Mouse (Mus musculus): ENCODE measurements around the gene Gphn. TPM values are rescaled to one million over a fixed set of nuclear protein-coding genes. Genes with fewer than 3 reads are reported as not detected.

Gphn gene
- total and polyA plus RNA-seq, 2 experiments from 2014 or later: 69.7 to 83.2 TPM

DNA sequence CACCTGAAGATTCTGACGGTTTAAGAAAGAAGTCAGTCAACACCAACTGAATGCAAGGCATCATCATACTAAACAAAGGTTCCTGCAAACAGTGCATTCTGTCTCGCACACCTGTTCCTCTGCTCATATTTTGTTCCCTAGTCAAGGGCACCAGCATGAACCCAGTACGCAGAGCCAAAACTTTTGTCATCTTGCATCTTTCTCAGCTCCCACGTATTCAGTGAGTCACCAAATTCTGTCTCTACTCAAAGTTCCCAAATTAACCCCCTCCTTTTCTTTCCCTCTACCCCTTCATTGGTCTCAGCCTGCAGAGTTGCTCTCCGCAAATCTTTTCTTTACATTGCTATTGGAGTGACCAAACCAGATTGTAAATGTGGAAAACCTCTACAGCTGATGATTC is 462.7 kb downstream of the Gphn start:
- Histone ChIP-seq H3K4me2 (ENCODE audit: low read depth, low read length, poor library complexity, severe bottlenecking) (no peak overlapping the region), H3K36me3 (ENCODE audit: insufficient read depth, low read length) (0 out of 2 replicates have a peak, but pooled peaks cover 3% of the 10 kb centered on the region), H3K27me3 (ENCODE audit: insufficient read depth, low read length) (no peaks in the 10 kb centered on the region), H3K4me1 (ENCODE audit: insufficient read depth, low read length) (no peaks in the 10 kb centered on the region), H3K4me3 (ENCODE audit: low read depth, low read length) (no peak overlapping the region), H3K27ac (ENCODE audit: low read depth, low read length) (no peak overlapping the region), H3K9ac (replicated peaks; ENCODE audit: low read length, poor library complexity, severe bottlenecking) (no peak overlapping the region), H3K9me3 (ENCODE audit: low read length) (no peaks in the 10 kb centered on the region)
- DNase-seq (ENCODE audit: low spot score) (no peak), ATAC-seq (ENCODE audit: low FRiP score) (no peak)
- no peak for TF ChIP-seq CTCF (IDR thresholded peaks at IDR 0.05)
- 92% methylated on average over 5 of the region's 5 CpGs for WGBS

- 79% methylated on average over 1 of the region's 1 CpGs for WGBS
- DNase-seq (ENCODE audit: low spot score) (no peak), ATAC-seq (ENCODE audit: low FRiP score) (no peak)
- no peaks in the 10 kb centered on the region for H3K27me3 ChIP-seq (ENCODE audit: insufficient read depth, low read length)
- H3K9ac ChIP-seq (replicated peaks; ENCODE audit: low read length, poor library complexity, severe bottlenecking): no peak within 1 kb of the TSS
- no peaks in the 10 kb centered on the region for H3K9me3 ChIP-seq (ENCODE audit: low read length)
- TF ChIP-seq CTCF (IDR thresholded peaks at IDR 0.05): no peak
- no peak within 1 kb of the TSS for H3K4me2 ChIP-seq (ENCODE audit: low read depth, low read length, poor library complexity, severe bottlenecking)
- no peaks in the 10 kb centered on the region for H3K36me3 ChIP-seq (ENCODE audit: insufficient read depth, low read length)
- H3K4me1 ChIP-seq (ENCODE audit: insufficient read depth, low read length): no peaks in the 10 kb centered on the region
- H3K4me3 ChIP-seq (ENCODE audit: low read depth, low read length): no peak within 1 kb of the TSS
- H3K27ac ChIP-seq (ENCODE audit: low read depth, low read length): no peak within 1 kb of the TSS
Observed at GRCm38 (mm10) chr12:78691325-78691724, 465.1 kb downstream of the Gphn start, which contains the start of gene Fam71d. Gene Fam71d (plus strand): TSS chr12:78691535.

- H3K4me1 ChIP-seq (ENCODE audit: insufficient read depth, low read length): no peaks in the 10 kb centered on the region
- no peak overlapping the region for H3K4me2 ChIP-seq (ENCODE audit: low read depth, low read length, poor library complexity, severe bottlenecking)
- no peaks in the 10 kb centered on the region for H3K36me3 ChIP-seq (ENCODE audit: insufficient read depth, low read length)
- no peak overlapping the region for H3K9ac ChIP-seq (replicated peaks; ENCODE audit: low read length, poor library complexity, severe bottlenecking)
- no peak overlapping the region for H3K27ac ChIP-seq (ENCODE audit: low read depth, low read length)
- TF ChIP-seq CTCF (IDR thresholded peaks at IDR 0.05): no peak
- H3K4me3 ChIP-seq (ENCODE audit: low read depth, low read length): no peak overlapping the region
- no peak for ATAC-seq (ENCODE audit: low FRiP score)
- no peaks in the 10 kb centered on the region for H3K9me3 ChIP-seq (ENCODE audit: low read length)
- no peak for DNase-seq (ENCODE audit: low spot score)
- H3K27me3 ChIP-seq (ENCODE audit: insufficient read depth, low read length): no peaks in the 10 kb centered on the region
- 94% methylated on average over 2 of the region's 2 CpGs for WGBS
Observed at GRCm38 (mm10) chr12:78693281-78693680, 467.1 kb downstream of the Gphn start.

- H3K9me3 ChIP-seq (ENCODE audit: low read length): no peaks in the 10 kb centered on the region
- no peak overlapping the region for H3K9ac ChIP-seq (replicated peaks; ENCODE audit: low read length, poor library complexity, severe bottlenecking)
- no peak overlapping the region for H3K27ac ChIP-seq (ENCODE audit: low read depth, low read length)
- TF ChIP-seq CTCF (IDR thresholded peaks at IDR 0.05): no peak
- ATAC-seq (ENCODE audit: low FRiP score) (no peak), DNase-seq (ENCODE audit: low spot score) (no peak)
- WGBS: 89% methylated on average over 2 of the region's 2 CpGs
- H3K4me3 ChIP-seq (ENCODE audit: low read depth, low read length): no peak overlapping the region
- no peaks in the 10 kb centered on the region for H3K4me1 ChIP-seq (ENCODE audit: insufficient read depth, low read length)
- H3K36me3 ChIP-seq (ENCODE audit: insufficient read depth, low read length): no peaks in the 10 kb centered on the region
- H3K4me2 ChIP-seq (ENCODE audit: low read depth, low read length, poor library complexity, severe bottlenecking): no peak overlapping the region
- H3K27me3 ChIP-seq (ENCODE audit: insufficient read depth, low read length): no peaks in the 10 kb centered on the region
Observed at GRCm38 (mm10) chr12:78717783-78718182, 491.6 kb downstream of the Gphn start.

DNA sequence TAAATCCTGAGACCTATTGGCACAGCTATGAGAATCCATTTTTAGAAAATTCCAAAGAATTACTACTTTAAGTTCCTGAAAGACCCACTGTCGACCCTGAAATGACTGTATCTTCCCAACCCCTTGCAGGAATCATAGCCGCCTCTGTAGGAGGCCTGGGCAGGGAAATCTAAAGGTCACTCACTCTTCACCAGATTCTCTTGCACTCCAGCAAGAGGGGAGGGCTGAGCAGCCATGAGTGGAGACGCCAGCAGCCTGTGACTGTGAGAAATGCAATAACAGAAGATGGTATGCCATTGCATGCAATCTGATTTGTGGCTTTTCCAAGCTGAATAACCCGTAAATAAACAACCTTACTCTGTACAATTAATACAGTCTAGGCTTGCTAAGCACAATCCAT is 501.5 kb downstream of the Gphn start:
- DNase-seq (ENCODE audit: low spot score) (no peak), ATAC-seq (ENCODE audit: low FRiP score) (no peak)
- no peaks in the 10 kb centered on the region for H3K27me3 ChIP-seq (ENCODE audit: insufficient read depth, low read length)
- no peak for TF ChIP-seq CTCF (IDR thresholded peaks at IDR 0.05)
- no peak overlapping the region for H3K4me2 ChIP-seq (ENCODE audit: low read depth, low read length, poor library complexity, severe bottlenecking)
- H3K36me3 ChIP-seq (ENCODE audit: insufficient read depth, low read length): no peaks in the 10 kb centered on the region
- H3K4me3 ChIP-seq (ENCODE audit: low read depth, low read length): no peak overlapping the region
- no peaks in the 10 kb centered on the region for H3K4me1 ChIP-seq (ENCODE audit: insufficient read depth, low read length)
- no peak overlapping the region for H3K27ac ChIP-seq (ENCODE audit: low read depth, low read length)
- 60% methylated on average over 4 of the region's 4 CpGs for WGBS
- no peak overlapping the region for H3K9ac ChIP-seq (replicated peaks; ENCODE audit: low read length, poor library complexity, severe bottlenecking)
- no peaks in the 10 kb centered on the region for H3K9me3 ChIP-seq (ENCODE audit: low read length)

Other genes with a start within 250 kb of the Gphn start
- not detected in 2 replicates for gene Gm6657, start 32.1 kb upstream of the Gphn start, total RNA-seq (2014; rRNA removed)
- gene Gm6657, start 32.1 kb upstream of the Gphn start, polyA plus RNA-seq (2015; fragmentation: Nextera tagmentation; extraction: Ambion mirVana): not detected in 2 replicates

Measured in midbrain, postnatal 0 days (tissue).